Mouse (Mus musculus) forebrain, embryonic 13.5 days (tissue): ENCODE data around the gene Dffb. TPM values are rescaled to one million over a fixed set of nuclear protein-coding genes. Genes with fewer than 3 reads are reported as not detected.

ENCODE experiments used
- ATAC-seq: fragments of 200-750 bp; cut with Nextera tagmentation; 2 replicates; pipeline ENCODE4 v1.8.0; 2017
- H3K27ac ChIP-seq: fragments of 300-500 bp; sonication (generic); 2 replicates; pipeline ENCODE4 v1.5.1; 2015; ENCODE audit warnings: inconsistent platforms, mild to moderate bottlenecking, moderate library complexity
- H3K27me3 ChIP-seq: fragments of 300-500 bp; sonication (generic); 2 replicates; pipeline ENCODE4 v1.6.1; 2015; ENCODE audit warnings: mild to moderate bottlenecking, inconsistent platforms
- H3K36me3 ChIP-seq: fragments of 300-500 bp; sonication (generic); 2 replicates; pipeline ENCODE4 v1.6.1; 2015; ENCODE audit warnings: mild to moderate bottlenecking, inconsistent platforms; ENCODE audit not compliant: poor library complexity, severe bottlenecking
- H3K4me1 ChIP-seq: fragments of 300-500 bp; sonication (generic); 2 replicates; pipeline ENCODE4 v1.6.1; 2015; ENCODE audit warnings: inconsistent platforms
- H3K4me2 ChIP-seq: fragments of 300-500 bp; sonication (generic); 2 replicates; pipeline ENCODE4 v1.6.1; 2015; ENCODE audit warnings: inconsistent platforms, mild to moderate bottlenecking, moderate library complexity
- H3K4me3 ChIP-seq: fragments of 300-500 bp; sonication (generic); 2 replicates; pipeline ENCODE4 v1.5.1; 2015; ENCODE audit warnings: mild to moderate bottlenecking, inconsistent platforms
- H3K9ac ChIP-seq: fragments of 300-500 bp; sonication (generic); 2 replicates; pipeline ENCODE4 v1.6.1; 2015; ENCODE audit warnings: mild to moderate bottlenecking, inconsistent platforms
- H3K9me3 ChIP-seq: fragments of 300-500 bp; sonication (generic); replicated peaks from 2 replicates; pipeline ENCODE4 v1.6.1; 2016; ENCODE audit warnings: inconsistent platforms
- WGBS: fragments of 180-500 bp; shearing (Covaris S2); methylation state at CpG from one replicate; pipeline ENCODE4 v1.1.7; 2015; 5-methylcytosine and 5-hydroxymethylcytosine counted together
- polyA plus RNA-seq: library from polyadenylated mRNA; unstranded; fragments of >200 nt; fragmentation: Nextera tagmentation; extraction: Ambion mirVana; gene quantifications from 2 replicates; pipeline ENCODE4 v1.2.1, GENCODE M21; 2015

The Dffb gene
- polyA plus RNA-seq, 1 experiment from 2014 or later = 12.7 TPM

- no peak overlapping the region for H3K27ac ChIP-seq
- ATAC-seq = peak; percentile 55; the same call in 1 of the 2 replicates
- H3K36me3 ChIP-seq = no peaks in the 10 kb centered on the region
- H3K9me3 ChIP-seq = no peaks in the 10 kb centered on the region
- H3K4me1 ChIP-seq = peaks cover 5% of the 10 kb centered on the region
- peaks cover 11% of the 10 kb centered on the region; the same call in 1 of the 2 replicates for H3K27me3 ChIP-seq
- no peak overlapping the region for H3K4me2 ChIP-seq
- no peak overlapping the region for H3K9ac ChIP-seq
- no peak overlapping the region for H3K4me3 ChIP-seq
- WGBS = 56% methylated on average over 9 of the region's 9 CpGs
Observed at GRCm38 (mm10) chr4:153920517-153921233, 54.3 kb downstream of the Dffb start.

- no peaks in the 10 kb centered on the region for H3K9me3 ChIP-seq
- 58% methylated on average over 8 of the region's 8 CpGs for WGBS
Observed at GRCm38 (mm10) chr4:153917773-153918500, 57.0 kb downstream of the Dffb start.

More at GRCm38 (mm10) chr4:153917773-153918500, 57.0 kb downstream of the Dffb start:
- Histone ChIP-seq H3K4me3 (no peak overlapping the region), H3K4me1 (peaks cover 5% of the 10 kb centered on the region), H3K9ac (no peak overlapping the region), H3K27me3 (peaks cover 8% of the 10 kb centered on the region; the same call in 1 of the 2 replicates), H3K27ac (0 out of 2 replicates have a peak overlapping the region, but pooled peaks have one; percentile 10), H3K4me2 (no peak overlapping the region), H3K36me3 (no peaks in the 10 kb centered on the region)
- ATAC-seq = no peak; the same call in 1 of the 2 replicates

Other genes with a start within 250 kb of the Dffb start
- 82.9 and 86.8 TPM in 2 replicates for gene A430005L14Rik, start 17.9 kb downstream of the Dffb start, polyA plus RNA-seq
- 19.9 and 20.4 TPM in 2 replicates for gene Cep104, start 68 bp upstream of the Dffb start, polyA plus RNA-seq
- 20.3 and 20.9 TPM in 2 replicates for gene Lrrc47, start 36.6 kb upstream of the Dffb start, polyA plus RNA-seq
- 2.2 TPM in 2 replicates for gene Smim1, start 51.1 kb upstream of the Dffb start, polyA plus RNA-seq
- not detected in 2 replicates for gene Ccdc27, start 67.6 kb upstream of the Dffb start, polyA plus RNA-seq
- gene Trp73, start 165.1 kb upstream of the Dffb start, polyA plus RNA-seq = 5.2 and 5.9 TPM in 2 replicates
- gene Wrap73, start 167.2 kb upstream of the Dffb start, polyA plus RNA-seq = 59.2 and 61.4 TPM in 2 replicates
- 130 and 134 TPM in 2 replicates for gene Tprgl, start 185.5 kb upstream of the Dffb start, polyA plus RNA-seq
- gene Megf6, start 195.6 kb upstream of the Dffb start, polyA plus RNA-seq = 5.8 and 8.1 TPM in 2 replicates